Mouse (Mus musculus): ENCODE measurements around the gene Anks1b.

GRCm38 (mm10) chr10:89833166-89833565 lies 40.1 kb upstream of the Anks1b start:
- TF ChIP-seq TBP (IDR thresholded peaks at IDR 0.05; ENCODE audit: low read depth, low read length) (no peak), TAL1 (IDR thresholded peaks at IDR 0.05; ENCODE audit: low read length) (no peak), CTCF (IDR thresholded peaks at IDR 0.05 in 2 of 3, conservative IDR thresholded peaks at IDR 0.05 in 1 of 3; ENCODE audit: control insufficient read depth in 1 of 3, insufficient read depth in 1 of 3, low read depth in 2 of 3, low read length in 3 of 3, poor library complexity in 1 of 3, severe bottlenecking in 1 of 3) (no peak), USF2 (IDR thresholded peaks at IDR 0.05; ENCODE audit: borderline replicate concordance in 1 of 2, insufficient read depth in 1 of 2, low read depth in 1 of 2, low read length in 2 of 2) (no peak), ZKSCAN1 (IDR thresholded peaks at IDR 0.05; ENCODE audit: low read depth, low read length) (no peak), GATA1 (IDR thresholded peaks at IDR 0.05; ENCODE audit: low read depth, low read length) (no peak), HCFC1 (IDR thresholded peaks at IDR 0.05; ENCODE audit: low read depth, low read length) (no peak), POLR2A (IDR thresholded peaks at IDR 0.05; ENCODE audit: control insufficient read depth in 1 of 2, insufficient read depth in 1 of 2, low read depth in 1 of 2, low read length in 2 of 2, poor library complexity in 1 of 2) (no peak), EP300 (IDR thresholded peaks at IDR 0.05; ENCODE audit: low read depth in 1 of 2, low read length in 2 of 2) (no peak), MYC (IDR thresholded peaks at IDR 0.05; ENCODE audit: low read depth, low read length) (no peak), NELFE (IDR thresholded peaks at IDR 0.05; ENCODE audit: low read depth, low read length) (no peak), MEF2A (IDR thresholded peaks at IDR 0.05; ENCODE audit: extremely low read depth, insufficient replicate concordance, low read depth, low read length, poor library complexity, severe bottlenecking) (no peak), MAX (IDR thresholded peaks at IDR 0.05; ENCODE audit: low read length) (no peak)
